20 mouse cellular contexts compared by ENCODE assay signal in genomic region chr14:99763336-99763735, GRCm38 (mm10).
"Had no signal": no experiment of that assay in that cellular context is flagged by ENCODE, and none has a peak within 500 bp of the region (broad histone marks: within the 10 kb centered on the region; RNA-seq: fewer than 3 reads in every experiment).

No protein-coding gene starts in this region.

- H3K4me2 ChIP-seq: liver, embryonic 12.5 days; liver, embryonic 15.5 days; lung, embryonic 14.5 days; midbrain, embryonic 11.5 days; neural tube, embryonic 12.5 days; neural tube, embryonic 15.5 days; stomach, embryonic 15.5 days had no signal

- H3K27ac ChIP-seq: kidney, postnatal 0 days; layer of hippocampus, adult 2 months; liver, embryonic 12.5 days; liver, embryonic 15.5 days; neural tube, embryonic 12.5 days; neural tube, embryonic 15.5 days; stomach, embryonic 15.5 days had no signal

- H3K36me3 ChIP-seq: liver, embryonic 12.5 days; liver, embryonic 15.5 days; neural tube, embryonic 12.5 days; neural tube, embryonic 15.5 days; stomach, embryonic 15.5 days had no signal

- H3K9ac ChIP-seq: liver, embryonic 12.5 days; liver, embryonic 15.5 days; lung, embryonic 14.5 days; neural tube, embryonic 12.5 days; neural tube, embryonic 15.5 days; stomach, embryonic 15.5 days had no signal

- H3K9me3 ChIP-seq: liver, embryonic 12.5 days; liver, embryonic 15.5 days; neural tube, embryonic 12.5 days; neural tube, embryonic 15.5 days; stomach, embryonic 15.5 days had no signal

- ATAC-seq: liver, embryonic 12.5 days had no signal

- H3K4me3 ChIP-seq: layer of hippocampus, adult 2 months; liver, embryonic 12.5 days; liver, embryonic 15.5 days; neural tube, embryonic 12.5 days; neural tube, embryonic 15.5 days; stomach, embryonic 15.5 days had no signal

- DNase-seq: kidney, adult 2 months; kidney, postnatal 25 days; layer of hippocampus, adult 9-11 months; lung, embryonic 14.5 days; lung, postnatal 10 days; lung, postnatal 4 days; midbrain, embryonic 14.5 days; retina, postnatal 1 day; right cerebral cortex, postnatal 25 days; spleen, adult 18-20 months; thymus, adult 18-20 months; thymus, postnatal 36 days had no signal

- H3K4me1 ChIP-seq: liver, embryonic 12.5 days; liver, embryonic 15.5 days; neural tube, embryonic 12.5 days; neural tube, embryonic 15.5 days; stomach, embryonic 15.5 days had no signal

- H3K27me3 ChIP-seq: liver, embryonic 12.5 days; liver, embryonic 15.5 days; neural tube, embryonic 12.5 days; neural tube, embryonic 15.5 days; stomach, embryonic 15.5 days had no signal
